Mouse (Mus musculus) liver, postnatal 0 days (tissue): ENCODE results near the gene Gm14214.

Source experiments
- CTCF ChIP-seq: sonication (generic); IDR thresholded peaks from 2 replicates; pipeline ENCODE4 v1.5.1; 2016; ENCODE audit warnings: antibody characterized with exemption, low read depth
- EP300 ChIP-seq: IDR thresholded peaks from 2 replicates; pipeline ENCODE4 v1.6.1; 2016; ENCODE audit warnings: antibody characterized with exemption, low read depth, mild to moderate bottlenecking

DNA sequence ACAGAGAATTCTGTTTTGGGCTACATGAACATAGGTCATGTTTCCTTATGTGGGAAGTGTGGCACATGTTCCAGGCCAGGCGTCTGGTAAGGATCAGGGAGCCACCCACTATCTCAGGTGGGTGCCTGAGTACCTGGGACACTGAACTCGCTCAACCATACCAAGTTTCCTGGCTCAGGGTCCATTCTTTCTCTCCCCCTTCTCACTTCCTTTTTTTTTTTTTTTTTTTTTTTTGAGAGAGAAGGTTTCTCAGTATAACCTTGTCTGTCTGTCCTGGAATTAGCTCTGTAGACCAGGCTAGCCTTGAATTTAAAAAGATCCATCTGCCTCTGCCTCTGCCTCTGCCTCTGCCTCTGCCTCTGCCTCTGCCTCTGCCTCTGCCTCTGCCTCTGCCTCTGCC is 49.5 kb downstream of the Gm14214 start:
- no peak for TF ChIP-seq CTCF
- no peak for TF ChIP-seq EP300
